Mouse (Mus musculus): ENCODE results near the gene Msmb. TPM values are rescaled to one million over a fixed set of nuclear protein-coding genes. Genes with fewer than 3 reads are reported as not detected.

Gene Msmb
- polyA plus RNA-seq, 1 experiment from 2014 or later: not detected

DNA sequence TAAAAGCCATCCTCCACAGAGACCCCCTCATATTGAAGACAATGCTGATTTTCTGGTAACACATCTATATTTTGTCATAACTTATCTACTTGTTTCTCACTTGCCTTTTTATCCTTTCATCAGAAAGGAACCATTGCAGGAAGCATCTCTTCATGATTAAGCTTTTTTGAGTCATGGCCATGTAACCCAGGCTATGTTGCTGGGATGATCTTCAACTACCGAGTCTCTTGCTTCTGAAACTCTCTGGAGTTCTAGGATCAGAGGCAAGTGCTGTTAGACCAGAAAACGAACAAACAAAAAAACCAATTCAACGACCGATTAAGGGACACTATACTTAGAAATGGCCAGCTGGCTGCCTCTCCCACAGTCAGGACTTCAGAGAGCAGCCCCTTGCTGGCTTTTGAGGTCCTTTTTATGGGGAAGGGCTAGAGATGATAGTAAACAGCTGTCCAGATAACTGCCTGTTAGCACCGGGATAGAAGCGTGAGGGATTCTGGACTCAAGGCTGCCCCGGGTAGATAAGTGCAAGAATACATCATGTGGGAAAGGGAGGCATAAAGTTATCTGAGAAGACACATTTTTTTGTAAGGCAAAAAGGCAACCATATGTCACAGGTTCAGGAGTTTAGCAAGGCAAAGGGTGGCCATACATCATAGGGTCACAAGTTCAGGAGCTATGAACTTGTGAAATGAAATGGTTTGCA, 4.1 kb downstream of the Msmb start:
- Histone ChIP-seq H3K4me1 (replicated peaks) (peaks cover 3% of the 10 kb centered on the region; the same call in 1 of the 2 replicates), H3K4me2 (0 out of 2 replicates have a peak overlapping the region, but pooled peaks have one; percentile 18), H3K36me3 (no peaks in the 10 kb centered on the region), H3K9ac (no peak overlapping the region), H3K4me3 (no peak overlapping the region), H3K9me3 (replicated peaks) (no peaks in the 10 kb centered on the region), H3K27me3 (no peaks in the 10 kb centered on the region), H3K27ac (peak overlapping the region; percentile 31)
- 45% methylated on average over 7 of the region's 7 CpGs for WGBS
- ATAC-seq (replicated peaks; ENCODE audit: insufficient number of reproducible peaks, insufficient read depth, low FRiP score, low read depth): no peak

DNA sequence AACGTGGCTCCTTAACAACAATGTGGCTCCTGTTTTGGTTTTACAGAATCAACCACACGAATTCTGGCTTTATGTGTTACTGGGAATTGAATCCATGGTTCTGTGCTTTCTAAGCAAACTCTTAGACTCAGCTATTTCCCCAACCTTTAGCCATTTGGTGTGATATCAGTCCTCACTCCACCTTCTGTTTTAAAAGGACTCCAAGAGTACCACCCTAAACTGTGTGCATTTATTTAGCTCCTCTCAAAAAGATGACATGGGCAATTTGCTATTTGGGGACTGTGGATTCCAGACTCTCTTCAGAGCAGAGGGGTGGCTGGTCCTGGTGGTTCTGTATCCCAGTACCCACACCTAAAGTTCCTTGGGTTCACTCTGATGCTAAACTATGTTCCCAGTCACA, 4.8 kb downstream of the Msmb start:
- no peak for ATAC-seq (replicated peaks; ENCODE audit: insufficient number of reproducible peaks, insufficient read depth, low FRiP score, low read depth)
- no peaks in the 10 kb centered on the region for H3K9me3 ChIP-seq (replicated peaks)
- H3K27ac ChIP-seq: peak overlapping the region; percentile 31; the same call in 1 of the 2 replicates
- H3K36me3 ChIP-seq: no peaks in the 10 kb centered on the region
- H3K4me3 ChIP-seq: no peak overlapping the region
- no peak overlapping the region for H3K4me2 ChIP-seq
- no peak overlapping the region for H3K9ac ChIP-seq
- WGBS: 51% methylated on average over 2 of the region's 2 CpGs
- H3K4me1 ChIP-seq (replicated peaks): peaks cover 3% of the 10 kb centered on the region; the same call in 1 of the 2 replicates
- no peaks in the 10 kb centered on the region for H3K27me3 ChIP-seq

DNA sequence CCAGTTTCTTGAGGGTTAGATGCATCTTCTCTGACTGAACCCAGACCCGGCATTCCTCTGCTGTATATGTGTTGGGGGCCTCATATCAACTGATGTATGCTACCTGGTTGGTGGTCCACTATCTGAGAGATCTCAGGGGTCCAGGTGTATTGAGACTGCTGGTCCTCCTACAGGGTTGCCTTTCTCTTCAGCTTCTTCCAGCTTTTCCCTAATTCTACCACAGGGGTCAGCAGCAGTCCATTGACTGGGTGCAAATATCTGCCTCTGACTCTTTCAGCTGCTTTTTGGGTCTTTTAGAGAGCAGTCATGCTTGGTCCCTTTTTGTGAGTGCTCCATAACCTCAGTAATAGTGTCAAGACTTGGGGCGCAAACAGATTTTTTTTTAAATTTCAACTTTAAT, 9.0 kb downstream of the Msmb start:
- ATAC-seq (replicated peaks; ENCODE audit: insufficient number of reproducible peaks, insufficient read depth, low FRiP score, low read depth): no peak
- no peaks in the 10 kb centered on the region for H3K9me3 ChIP-seq (replicated peaks)
- H3K4me2 ChIP-seq: no peak overlapping the region
- WGBS: 83% methylated on average over 2 of the region's 2 CpGs
- no peaks in the 10 kb centered on the region for H3K27me3 ChIP-seq
- no peak overlapping the region for H3K27ac ChIP-seq
- H3K36me3 ChIP-seq: no peaks in the 10 kb centered on the region
- no peak overlapping the region for H3K9ac ChIP-seq
- no peaks in the 10 kb centered on the region for H3K4me1 ChIP-seq (replicated peaks)
- no peak overlapping the region for H3K4me3 ChIP-seq

DNA sequence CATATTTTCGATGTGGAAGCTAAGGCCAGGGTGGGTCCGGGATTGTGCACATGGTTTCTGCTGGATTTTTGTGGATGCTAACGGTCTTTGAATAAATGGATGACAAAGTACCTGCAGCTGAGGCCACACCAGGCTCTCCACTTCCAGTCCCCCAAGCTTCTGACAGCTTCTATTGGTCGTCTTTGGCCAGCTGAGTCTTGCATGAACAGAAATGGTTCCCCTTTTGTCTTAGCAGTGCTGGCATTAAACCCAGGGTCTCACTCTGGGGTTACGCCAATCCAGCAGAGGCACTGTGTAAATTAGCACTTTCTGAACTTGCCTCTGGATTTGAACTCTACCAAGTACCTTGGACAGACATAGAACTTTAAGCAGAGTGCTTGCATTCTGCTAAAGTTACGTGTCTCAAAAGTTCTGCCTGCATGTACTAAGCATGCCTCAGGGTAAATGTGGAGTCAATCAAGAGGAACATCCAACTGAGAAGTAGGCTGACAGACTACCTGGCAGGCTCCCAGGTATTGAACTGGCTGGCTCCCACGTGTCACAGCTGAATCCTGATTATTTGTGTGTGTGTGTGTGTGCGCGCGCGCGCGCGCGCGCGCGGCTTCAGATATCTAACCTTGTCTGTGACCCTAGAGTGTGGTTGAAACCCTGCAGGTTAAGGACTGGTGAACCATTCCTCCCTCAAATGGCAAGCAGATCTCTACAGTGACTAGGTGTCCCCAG, 10.6 kb downstream of the Msmb start:
- no peak for ATAC-seq (replicated peaks; ENCODE audit: insufficient number of reproducible peaks, insufficient read depth, low FRiP score, low read depth)
- no peaks in the 10 kb centered on the region for H3K36me3 ChIP-seq
- 86% methylated on average over 18 of the region's 18 CpGs for WGBS

DNA sequence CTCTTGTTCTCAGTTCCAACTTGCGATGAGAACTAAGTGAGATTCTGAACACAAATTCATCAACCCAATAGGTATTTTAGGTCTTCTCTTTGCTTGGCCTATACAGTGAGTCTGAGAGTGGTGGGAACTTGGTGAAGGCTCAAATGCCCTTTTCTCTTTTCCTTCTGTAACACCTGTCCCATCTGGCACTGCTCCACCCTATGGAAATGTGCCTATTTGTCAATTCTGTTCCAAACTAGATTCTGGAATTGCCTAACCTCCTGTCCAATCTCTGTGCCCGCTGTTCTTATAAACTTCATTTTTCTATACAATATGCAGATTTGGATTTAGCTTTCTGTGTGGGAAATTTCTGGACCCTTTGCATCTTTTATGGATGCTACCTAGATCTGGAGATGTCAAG, 11.3 kb downstream of the Msmb start:
- Histone ChIP-seq H3K9ac (no peak overlapping the region), H3K36me3 (no peaks in the 10 kb centered on the region), H3K4me3 (no peak overlapping the region), H3K27me3 (no peaks in the 10 kb centered on the region), H3K9me3 (replicated peaks) (no peaks in the 10 kb centered on the region), H3K27ac (no peak overlapping the region), H3K4me1 (replicated peaks) (no peaks in the 10 kb centered on the region), H3K4me2 (no peak overlapping the region)
- 94% methylated on average over 2 of the region's 2 CpGs for WGBS
- ATAC-seq (replicated peaks; ENCODE audit: insufficient number of reproducible peaks, insufficient read depth, low FRiP score, low read depth): no peak

More for the DNA sequence above, 10.6 kb downstream of the Msmb start:
- Histone ChIP-seq H3K9ac (no peak overlapping the region), H3K9me3 (replicated peaks) (no peaks in the 10 kb centered on the region), H3K27me3 (no peaks in the 10 kb centered on the region), H3K4me2 (no peak overlapping the region), H3K4me1 (replicated peaks) (no peaks in the 10 kb centered on the region), H3K27ac (no peak overlapping the region), H3K4me3 (no peak overlapping the region)

DNA sequence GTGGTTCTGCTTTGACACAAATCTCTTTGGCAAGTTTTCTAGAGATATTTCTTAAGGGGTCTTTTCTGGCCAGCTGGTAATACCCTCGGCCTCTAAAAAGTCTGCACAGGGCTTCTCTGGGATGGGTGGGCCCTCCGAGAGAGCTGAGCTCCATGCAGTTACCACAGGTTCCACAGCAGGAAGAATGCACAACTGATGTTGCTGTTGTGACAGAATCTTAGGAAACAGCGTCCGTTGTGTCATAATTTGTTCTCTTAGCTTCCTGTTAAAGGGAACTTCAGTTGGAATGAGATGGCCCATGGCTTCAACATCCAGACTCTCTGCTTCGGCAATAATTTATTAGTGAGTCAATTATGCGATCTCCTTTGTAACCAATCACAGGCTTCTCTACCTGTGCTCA, 12.9 kb downstream of the Msmb start:
- H3K4me2 ChIP-seq: no peak overlapping the region
- H3K27me3 ChIP-seq: no peaks in the 10 kb centered on the region
- no peak overlapping the region for H3K4me3 ChIP-seq
- peaks cover 5% of the 10 kb centered on the region; the same call in 1 of the 2 replicates for H3K4me1 ChIP-seq (replicated peaks)
- no peaks in the 10 kb centered on the region for H3K9me3 ChIP-seq (replicated peaks)
- 81% methylated on average over 6 of the region's 6 CpGs for whole genome bisulfite sequencing
- ATAC-seq (replicated peaks; ENCODE audit: insufficient number of reproducible peaks, insufficient read depth, low FRiP score, low read depth): no peak
- no peak overlapping the region for H3K27ac ChIP-seq
- no peaks in the 10 kb centered on the region for H3K36me3 ChIP-seq
- H3K9ac ChIP-seq: no peak overlapping the region

DNA sequence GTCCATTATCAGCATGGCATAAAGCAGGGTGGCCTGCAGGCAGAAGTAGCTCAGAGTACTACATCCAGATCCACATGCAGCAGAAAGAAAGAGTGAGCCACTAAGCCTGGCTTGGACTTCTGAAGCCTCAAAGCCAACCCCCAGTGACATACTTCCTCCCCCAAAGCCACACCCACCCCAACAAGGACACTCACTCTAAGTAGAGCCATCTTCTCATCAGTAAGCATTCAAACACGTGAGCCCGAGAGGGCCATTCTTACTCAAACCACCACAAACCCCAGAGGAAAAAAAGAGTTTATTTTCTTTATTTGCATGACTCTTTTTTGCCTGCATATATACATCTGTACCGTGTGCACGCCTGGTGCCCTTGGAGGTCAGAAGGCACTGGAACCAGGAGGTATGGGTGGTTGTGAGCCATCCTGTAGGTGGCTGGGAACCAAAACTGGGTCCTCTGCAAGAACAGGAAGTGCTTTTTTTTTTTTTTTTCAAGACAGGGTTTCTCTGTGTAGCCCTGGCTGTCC, 17.4 kb downstream of the Msmb start:
- peak overlapping the region; percentile 93 for H3K27ac ChIP-seq
- peaks cover 28% of the 10 kb centered on the region for H3K4me1 ChIP-seq (replicated peaks)
- no peaks in the 10 kb centered on the region for H3K27me3 ChIP-seq
- H3K9me3 ChIP-seq (replicated peaks): no peaks in the 10 kb centered on the region
- peak overlapping the region; percentile 94 for H3K9ac ChIP-seq
- peak overlapping the region; percentile 93 for H3K4me3 ChIP-seq
- H3K36me3 ChIP-seq: no peaks in the 10 kb centered on the region
- H3K4me2 ChIP-seq: peak overlapping the region; percentile 76
- ATAC-seq (replicated peaks; ENCODE audit: insufficient number of reproducible peaks, insufficient read depth, low FRiP score, low read depth): peak; percentile 29
- WGBS: 26% methylated on average over 4 of the region's 4 CpGs

DNA sequence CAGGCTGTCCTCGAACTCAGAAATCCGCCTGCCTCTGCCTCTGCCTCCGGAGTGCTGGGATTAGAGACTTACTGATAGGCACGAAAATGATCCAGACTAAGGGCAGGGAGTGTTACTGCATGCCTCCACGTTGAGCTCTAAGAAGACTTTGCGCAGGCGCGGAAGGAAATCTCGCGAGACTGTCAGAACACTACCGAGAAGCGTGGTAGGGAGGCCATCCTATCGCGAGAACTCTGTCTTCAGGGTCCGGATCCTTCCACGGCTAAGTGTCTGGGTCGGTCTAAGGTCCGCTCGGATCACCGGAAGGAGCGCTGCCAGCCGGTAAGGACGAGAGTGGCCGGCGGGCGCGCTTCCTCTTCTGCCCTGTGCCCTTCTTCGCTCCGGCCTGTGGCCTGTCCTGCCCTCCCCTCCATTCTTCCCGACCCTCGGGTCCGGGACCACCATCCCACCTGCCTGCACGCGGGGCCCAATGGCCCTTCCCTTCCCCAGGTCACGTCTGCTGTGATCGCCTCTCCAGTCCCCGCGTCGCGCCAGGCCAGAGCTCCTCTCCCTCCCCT, 17.9 kb downstream of the Msmb start, which contains the start of gene Ncoa4:
Gene Ncoa4, plus strand, starts transcription at position 176 of the 557 bp plus-strand sequence.
- no peaks in the 10 kb centered on the region for H3K27me3 ChIP-seq
- 0% methylated on average over 40 of the region's 40 CpGs for WGBS
- peaks cover 32% of the 10 kb centered on the region for H3K4me1 ChIP-seq (replicated peaks)
- H3K9me3 ChIP-seq (replicated peaks): no peaks in the 10 kb centered on the region
- no peaks in the 10 kb centered on the region for H3K36me3 ChIP-seq
- peak within 1 kb of the TSS; percentile 94 for H3K9ac ChIP-seq
- H3K27ac ChIP-seq: peak within 1 kb of the TSS; percentile 93
- peak; percentile 96 for ATAC-seq (replicated peaks; ENCODE audit: insufficient number of reproducible peaks, insufficient read depth, low FRiP score, low read depth)
- H3K4me2 ChIP-seq: peak within 1 kb of the TSS; percentile 76
- H3K4me3 ChIP-seq: peak within 1 kb of the TSS; percentile 93

DNA sequence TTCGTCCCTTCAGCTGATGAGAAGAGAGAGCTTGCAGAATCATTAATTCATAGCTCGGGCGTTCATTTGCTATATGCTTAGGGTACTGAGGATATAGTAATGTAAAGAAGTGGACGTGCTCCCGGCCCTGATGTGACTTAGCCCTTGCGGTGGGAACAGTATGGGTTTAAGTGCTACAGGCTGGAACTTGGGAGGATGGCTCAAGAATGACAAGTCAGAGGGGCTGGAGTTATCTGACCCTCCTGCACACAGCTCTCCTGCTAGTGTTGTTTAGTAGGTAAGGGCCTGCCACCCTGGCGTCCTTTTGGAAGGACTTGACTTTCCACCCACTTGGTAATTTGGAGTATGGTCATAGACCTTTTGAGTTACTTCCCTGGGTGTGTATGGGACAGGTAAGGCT, 18.7 kb downstream of the Msmb start:
- H3K4me3 ChIP-seq: peak overlapping the region; percentile 93
- no peaks in the 10 kb centered on the region for H3K27me3 ChIP-seq
- H3K9me3 ChIP-seq (replicated peaks): no peaks in the 10 kb centered on the region
- peak overlapping the region; percentile 94 for H3K9ac ChIP-seq
- H3K36me3 ChIP-seq: no peaks in the 10 kb centered on the region
- H3K4me1 ChIP-seq (replicated peaks): peaks cover 40% of the 10 kb centered on the region
- peak overlapping the region; percentile 76 for H3K4me2 ChIP-seq
- H3K27ac ChIP-seq: peak overlapping the region; percentile 93
- 24% methylated on average over 7 of the region's 7 CpGs for WGBS
- no peak for ATAC-seq (replicated peaks; ENCODE audit: insufficient number of reproducible peaks, insufficient read depth, low FRiP score, low read depth)

DNA sequence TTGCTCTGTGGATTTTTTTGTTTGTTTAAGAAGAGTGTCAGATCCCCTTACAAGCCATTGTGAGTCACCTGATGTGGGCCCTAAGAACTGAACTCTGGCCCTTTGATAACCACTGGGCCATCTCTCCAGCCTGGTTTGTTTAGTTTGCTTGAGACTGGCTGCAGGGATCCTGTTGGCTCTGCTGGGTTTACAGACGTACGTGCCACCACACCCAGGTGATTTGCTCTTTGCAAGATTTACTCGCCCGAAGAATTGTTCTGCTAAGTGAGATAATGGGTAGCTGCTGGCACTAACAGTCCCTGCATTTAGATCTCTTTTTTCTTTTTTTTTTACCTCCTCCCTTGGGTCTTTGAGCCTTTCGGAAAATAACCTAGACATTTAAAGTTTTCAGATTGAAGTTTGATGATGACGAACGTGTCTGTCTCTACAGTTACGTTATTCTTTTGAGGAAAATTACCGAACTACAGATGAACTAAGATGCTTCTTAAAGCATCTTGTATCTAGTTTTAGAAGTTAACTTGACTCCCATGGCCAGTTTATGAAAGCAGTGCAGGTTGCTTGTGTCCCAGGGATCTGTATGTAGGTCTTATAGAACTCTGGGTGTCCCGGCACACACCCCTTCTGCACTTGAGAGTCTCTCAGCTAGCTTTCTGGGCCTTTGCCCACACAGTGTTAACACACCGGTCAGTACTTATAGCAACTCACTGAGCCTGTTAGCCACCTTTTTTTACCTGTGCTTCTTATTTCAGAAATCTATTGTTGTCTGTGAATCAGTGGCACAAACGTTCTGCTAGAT, 19.5 kb downstream of the Msmb start:
- peak overlapping the region; percentile 94; the same call in 1 of the 2 replicates for H3K9ac ChIP-seq
- WGBS: 81% methylated on average over 12 of the region's 12 CpGs

DNA sequence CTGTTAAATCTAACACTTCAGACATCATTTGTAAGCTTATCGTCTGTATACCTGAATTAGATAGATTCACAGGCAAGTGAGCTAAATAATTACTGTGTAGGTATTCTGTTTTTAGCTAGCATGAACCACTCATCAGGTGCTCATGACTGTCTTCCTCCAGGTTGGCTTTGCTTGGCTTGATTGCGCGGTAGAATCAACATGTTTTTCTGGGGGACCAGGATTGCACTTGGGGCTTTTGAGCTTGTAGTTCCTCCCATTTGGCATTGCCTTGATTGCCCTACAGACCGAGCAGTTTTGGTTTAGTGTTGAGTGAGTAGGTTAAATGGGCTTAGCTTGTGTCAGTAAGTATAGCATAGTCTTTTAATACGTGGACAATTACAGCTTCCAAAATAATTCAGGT, 20.4 kb downstream of the Msmb start:
- 90% methylated on average over 5 of the region's 5 CpGs for WGBS
- H3K27me3 ChIP-seq: no peaks in the 10 kb centered on the region
- ATAC-seq (replicated peaks; ENCODE audit: insufficient number of reproducible peaks, insufficient read depth, low FRiP score, low read depth): no peak
- H3K9ac ChIP-seq: no peak overlapping the region
- H3K4me3 ChIP-seq: no peak overlapping the region
- H3K36me3 ChIP-seq: no peaks in the 10 kb centered on the region
- no peak overlapping the region for H3K4me2 ChIP-seq
- H3K27ac ChIP-seq: no peak overlapping the region
- H3K9me3 ChIP-seq (replicated peaks): no peaks in the 10 kb centered on the region
- peaks cover 47% of the 10 kb centered on the region for H3K4me1 ChIP-seq (replicated peaks)

More for the DNA sequence above, 19.5 kb downstream of the Msmb start:
- Histone ChIP-seq H3K27ac (no peak overlapping the region), H3K27me3 (no peaks in the 10 kb centered on the region), H3K4me2 (peak overlapping the region; percentile 76), H3K4me1 (replicated peaks) (peaks cover 44% of the 10 kb centered on the region), H3K36me3 (no peaks in the 10 kb centered on the region), H3K9me3 (replicated peaks) (no peaks in the 10 kb centered on the region), H3K4me3 (peak overlapping the region; percentile 93)
- no peak for ATAC-seq (replicated peaks; ENCODE audit: insufficient number of reproducible peaks, insufficient read depth, low FRiP score, low read depth)

Measured in heart, embryonic 15.5 days (tissue).